Mouse (Mus musculus) ES-Bruce4 (cell line): ENCODE measurements at regions not wholly inside any gene's neighbourhood (a gene's known extent, or its start where the extent isn't known, plus 50 kb on each side); places are given as distances from the start of the nearest gene placed in this dataset.

Experiments
- CTCF ChIP-seq: IDR thresholded peaks from one replicate; pipeline ENCODE4 v1.8.1; 2011; ENCODE audit warnings: low read depth, low read length
- POLR2A ChIP-seq: IDR thresholded peaks from one replicate; pipeline ENCODE4 v1.8.1; 2011; ENCODE audit warnings: low read length; ENCODE audit not compliant: insufficient read depth

DNA sequence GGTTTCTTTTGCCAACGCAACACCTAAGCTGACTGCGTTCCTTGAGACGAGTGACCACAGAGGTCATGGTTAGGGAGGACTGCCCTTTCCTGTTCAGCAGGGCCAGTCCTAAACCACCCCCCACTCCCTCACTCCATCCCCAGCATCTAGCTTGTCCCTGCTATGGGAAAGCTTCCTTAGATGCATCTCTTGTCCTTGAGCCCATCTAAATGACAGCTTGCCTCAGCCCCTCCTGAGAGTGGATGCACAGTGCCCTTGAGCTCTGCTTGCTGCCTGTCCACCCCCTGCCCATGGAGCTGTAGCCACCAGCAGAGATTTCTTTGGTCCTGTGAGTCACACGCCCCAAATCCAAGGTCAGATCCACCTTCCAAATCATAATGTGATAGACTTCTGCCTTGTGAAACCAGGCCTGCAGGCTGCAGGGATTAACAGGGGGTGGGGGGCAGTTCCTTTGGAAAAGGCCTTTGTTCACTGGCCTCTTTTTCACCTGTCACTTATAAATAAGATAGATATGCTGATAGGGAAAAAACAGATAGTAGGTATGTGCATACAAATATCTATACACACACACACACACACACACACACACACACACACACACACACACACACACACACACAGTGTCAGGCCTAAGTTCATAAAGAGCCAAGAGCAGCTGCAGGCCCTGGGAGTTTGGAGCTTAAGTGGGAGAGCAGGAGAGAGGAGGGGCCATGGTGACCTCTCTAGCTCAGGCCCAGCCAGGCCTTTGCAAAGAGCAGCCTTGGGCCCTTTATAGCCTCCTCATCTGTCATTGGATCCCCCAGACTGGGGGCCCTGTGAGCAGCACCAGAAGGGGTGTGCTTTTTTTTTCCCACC, 56.4 kb upstream of the Adra2c start:
- TF ChIP-seq POLR2A (no peak), CTCF (no peak)
